Mouse (Mus musculus): ENCODE data around the gene Csnk2a1.

Gene Csnk2a1

GRCm38 (mm10) chr2:152324842-152325241 is 98.2 kb downstream of the Csnk2a1 start:
- DNase-seq (ENCODE audit: low spot score in 2 of 2) = no peak

GRCm38 (mm10) chr2:152326157-152326556 is 99.5 kb downstream of the Csnk2a1 start:
- DNase-seq (ENCODE audit: low spot score in 2 of 2) = no peak

DNA sequence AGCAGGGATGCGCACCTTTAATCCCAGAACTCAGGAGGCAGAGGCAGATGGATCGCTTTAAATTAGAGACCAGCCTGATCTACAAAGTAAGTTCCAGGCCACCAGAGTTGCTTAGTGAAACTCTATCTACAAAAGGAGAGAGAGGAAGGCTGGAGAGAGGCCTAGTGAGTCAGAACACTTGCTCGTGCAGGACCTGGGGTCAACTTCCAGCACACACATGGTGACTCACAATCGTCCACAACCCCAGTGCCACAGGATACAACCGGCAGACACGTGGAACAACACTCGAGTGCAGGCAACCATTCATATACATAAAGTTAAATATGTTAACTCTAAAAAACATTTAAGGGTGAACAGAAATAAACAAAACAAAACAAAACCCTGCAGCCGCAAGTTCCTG is 100.0 kb downstream of the Csnk2a1 start:
- no peak for DNase-seq (ENCODE audit: low spot score in 2 of 2)

DNA sequence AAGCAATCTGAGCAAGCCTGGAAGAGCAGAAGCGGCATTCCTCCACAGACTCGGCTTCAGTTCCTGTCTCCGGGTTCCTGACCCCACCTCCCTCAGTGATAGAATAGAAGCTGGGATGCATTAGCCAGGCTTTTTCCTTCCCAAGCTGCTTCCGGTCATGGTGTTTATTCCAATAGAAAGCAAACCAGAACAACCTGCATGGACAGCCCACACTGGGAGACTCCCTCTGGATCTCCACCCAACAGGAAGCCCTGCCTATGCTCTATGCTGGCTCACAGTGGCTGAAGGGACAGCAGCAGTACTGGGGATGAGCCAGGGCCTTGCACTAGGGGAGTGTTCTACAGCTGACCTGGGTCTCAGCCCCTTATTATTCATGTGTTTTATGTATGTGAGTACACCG is 101.3 kb downstream of the Csnk2a1 start:
- no peak for DNase-seq (ENCODE audit: low spot score in 2 of 2)

DNA sequence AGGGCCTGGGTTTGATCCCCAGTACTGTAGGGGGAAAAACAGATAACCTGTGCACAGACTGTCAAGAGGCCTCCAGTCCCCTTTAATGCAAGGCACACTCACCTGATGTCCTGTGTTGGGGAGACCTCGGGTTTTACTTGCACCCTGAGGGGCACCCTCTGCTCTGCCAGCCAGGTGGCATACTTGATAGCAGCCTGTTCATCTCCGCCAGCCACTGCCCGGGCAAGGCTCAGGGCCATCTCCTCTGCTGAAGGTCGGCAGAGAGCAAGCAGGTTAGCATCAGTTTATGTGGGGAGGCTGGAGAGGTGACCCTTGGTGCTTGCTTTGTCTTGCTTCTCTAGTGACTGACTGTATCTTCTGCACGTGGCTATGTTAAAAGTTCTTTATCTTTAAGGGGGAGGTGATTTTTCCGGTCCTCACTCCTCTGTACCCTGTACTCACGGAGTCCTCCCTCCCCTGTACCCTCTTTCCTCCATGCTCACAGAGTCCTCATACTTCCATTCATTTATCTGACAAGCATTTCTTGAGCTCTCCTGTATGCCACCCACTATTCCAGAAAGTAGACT is 104.3 kb downstream of the Csnk2a1 start:
- no peak for DNase-seq (ENCODE audit: low spot score in 2 of 2)
